Mouse (Mus musculus): ENCODE measurements around the gene Irgm1.
A peak's percentile ranks its signal among the peaks of the same experiment; 100 is the strongest.
"Not testable (repeated sequence)": the region's sequence is repeated elsewhere in the genome, so short reads cannot be mapped to it uniquely, and the experiment has no call there.

The Irgm1 gene

DNA sequence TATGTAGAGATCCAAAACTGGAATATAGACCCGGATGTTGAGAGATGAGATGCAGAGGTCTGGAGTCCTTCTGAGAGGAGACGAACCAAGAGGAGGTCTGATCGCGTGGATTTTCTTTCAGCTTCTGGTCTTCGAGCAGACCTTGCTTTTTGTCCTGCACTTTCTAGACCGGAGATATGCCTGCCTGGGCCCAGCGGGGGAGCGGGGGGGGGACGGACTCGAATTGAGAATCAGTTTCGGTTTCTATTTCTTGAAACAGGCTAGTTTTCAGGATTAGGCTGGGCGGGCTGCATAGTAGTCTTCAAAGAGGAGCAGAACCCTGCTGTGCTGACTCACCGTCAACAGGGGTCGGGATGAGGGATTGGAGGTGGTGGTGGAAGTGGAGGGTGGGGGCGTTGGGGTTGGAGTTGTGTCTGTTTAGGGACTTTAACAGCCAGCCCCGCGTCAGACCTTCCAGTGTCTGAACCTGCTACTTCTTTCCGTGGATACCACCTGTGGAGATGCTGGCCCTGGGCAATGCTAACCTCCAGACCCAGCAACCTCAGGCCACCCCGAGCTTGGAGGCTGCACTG, at the start of gene Irgm1:
TSS of gene Irgm1 (minus strand) at position 483 of the 572 bp plus-strand sequence.
- DNase-seq, result peak; percentile 67 to 81

DNA sequence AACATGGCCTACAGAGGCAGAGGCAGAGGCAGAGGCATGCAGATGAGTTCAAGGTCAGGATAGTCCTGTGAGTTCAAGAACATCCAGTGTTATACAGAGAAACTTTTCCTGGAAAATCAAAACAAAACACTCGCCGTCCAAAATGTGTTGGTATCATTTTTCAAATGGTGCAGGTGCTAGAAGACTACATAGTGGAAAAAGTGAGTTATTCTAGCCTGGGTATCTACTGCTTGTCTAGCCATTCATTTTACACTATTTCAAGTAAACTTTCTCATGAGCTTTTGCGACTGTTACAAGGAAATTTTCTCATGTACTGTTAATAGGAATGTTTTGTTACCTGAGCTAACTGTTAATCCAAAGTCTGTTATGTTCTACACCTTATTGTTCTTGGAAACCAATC, 46.9 kb upstream of the Irgm1 start:
- DNase-seq, result no peak

DNA sequence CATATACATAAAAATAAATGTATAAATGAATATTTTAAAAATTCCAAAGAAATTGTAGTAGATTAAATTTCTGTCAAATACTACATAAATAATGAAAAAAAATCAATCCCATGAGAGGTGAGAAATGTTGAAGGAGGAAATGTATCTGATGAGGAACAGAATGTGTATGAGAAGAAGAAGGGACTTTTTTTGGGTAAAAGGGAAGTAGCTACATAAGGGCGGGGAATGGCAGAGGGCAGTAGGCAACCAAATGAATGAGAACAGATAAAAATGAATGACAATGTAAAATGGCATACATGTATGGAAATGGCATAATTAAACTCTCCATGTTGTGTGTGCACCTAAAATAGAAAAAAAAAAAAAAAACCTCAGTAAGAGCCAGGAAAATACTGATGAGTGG, 42.1 kb upstream of the Irgm1 start:
- DNase-seq, result no peak

DNA sequence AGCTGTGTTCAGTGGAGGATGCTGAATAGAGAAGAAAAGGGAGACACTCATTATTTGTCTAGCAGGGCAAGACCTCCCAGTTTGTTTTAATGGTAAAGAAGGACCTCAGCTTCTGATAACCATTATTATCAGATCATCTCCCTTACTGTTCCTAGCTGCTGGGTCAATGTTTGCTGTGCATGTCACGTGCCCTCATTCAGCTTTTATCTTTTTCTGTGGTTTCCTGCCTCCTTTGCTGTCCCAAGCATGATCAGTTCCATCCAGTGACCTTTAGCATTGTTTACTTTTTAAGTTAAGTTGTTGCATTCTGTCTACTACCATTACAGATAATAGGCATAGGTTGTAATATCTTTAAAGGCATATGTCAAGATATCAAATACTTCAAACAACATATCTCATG, 37.0 kb upstream of the Irgm1 start:
- no peak for DNase-seq

DNA sequence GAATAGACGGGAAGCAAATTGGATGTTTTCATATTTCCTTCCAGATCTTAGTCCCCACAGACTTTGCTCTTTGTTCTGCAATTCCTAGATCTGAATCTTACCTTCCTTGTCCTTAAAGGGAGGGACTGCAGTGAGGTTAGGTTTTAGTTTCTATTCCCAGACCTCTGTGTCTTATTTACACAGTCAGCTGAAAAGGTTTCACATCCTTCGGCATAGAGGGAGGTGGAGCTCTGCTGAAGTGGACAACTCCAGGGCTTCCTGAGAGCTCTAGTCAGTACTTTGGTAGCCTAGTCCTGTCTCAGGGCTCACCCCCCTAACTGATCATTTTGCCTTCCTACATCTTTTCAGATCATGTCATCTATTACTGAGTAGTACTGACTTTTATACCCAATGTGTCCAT, 30.5 kb upstream of the Irgm1 start, which contains the start of gene Gm5431:
TSS of gene Gm5431 (minus strand) at position 194 of the 400 bp plus-strand sequence.
- DNase-seq, result no peak

DNA sequence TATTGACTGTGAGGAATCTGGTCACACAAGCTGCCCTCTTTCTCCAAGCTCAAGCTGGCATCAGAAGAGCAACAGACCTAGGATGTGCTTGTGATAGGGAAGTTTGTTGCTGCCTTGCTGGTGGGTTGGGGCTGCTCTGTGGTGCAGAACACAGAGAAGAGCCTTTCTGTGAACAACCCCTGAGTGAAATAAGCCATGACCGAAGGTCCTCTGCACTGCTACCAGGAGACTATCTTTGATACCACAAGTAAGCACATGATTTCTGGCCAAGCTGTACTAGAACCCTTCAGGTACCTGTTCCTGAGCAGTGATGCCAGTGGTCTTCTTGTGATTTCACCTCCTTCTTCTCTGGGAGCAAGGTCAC, 30.1 kb upstream of the Irgm1 start:
- not testable (repeated sequence) for DNase-seq

DNA sequence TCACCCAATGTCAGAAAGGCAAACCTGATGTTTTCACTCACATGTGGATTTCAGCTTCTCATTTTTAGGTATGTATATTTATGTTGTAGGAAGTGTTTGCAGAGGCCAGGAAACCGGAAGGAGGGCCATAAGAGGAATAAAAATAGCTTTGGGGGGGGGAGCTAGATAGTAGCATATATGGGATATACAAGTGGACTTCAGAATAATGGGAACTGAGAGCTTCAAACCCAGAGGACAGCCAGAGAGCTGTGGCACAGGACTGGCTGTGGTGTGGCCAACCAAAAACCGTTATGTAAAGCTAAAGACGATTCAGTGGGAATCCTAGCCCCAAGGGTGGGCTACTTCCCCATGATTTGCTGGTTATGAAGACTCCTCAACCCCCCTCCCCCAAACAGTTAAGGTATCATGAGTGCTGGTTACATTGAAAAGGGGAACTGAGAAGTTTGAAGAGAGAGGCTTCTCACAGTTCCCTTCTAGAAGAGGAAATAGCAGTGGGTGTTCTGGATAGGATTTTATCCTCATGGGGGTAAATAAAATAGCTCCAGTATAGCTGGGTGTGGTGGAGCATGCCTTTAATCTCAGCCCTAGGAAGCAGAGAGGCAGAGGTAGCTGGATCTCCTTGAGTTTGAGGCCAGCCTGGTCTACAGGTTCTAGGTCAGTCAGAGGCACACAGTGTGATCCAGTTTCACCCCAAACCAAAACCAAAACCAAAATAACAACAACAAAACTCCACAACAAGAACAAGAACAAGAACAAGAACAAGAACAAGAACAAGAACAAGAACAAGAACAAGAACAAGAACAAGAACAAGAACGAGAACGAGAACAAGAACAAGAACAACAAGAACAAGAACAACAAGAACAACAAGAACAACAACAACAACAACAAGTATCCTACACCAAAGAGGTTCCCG, 29.4 kb upstream of the Irgm1 start:
- DNase-seq, result not testable (repeated sequence)

DNA sequence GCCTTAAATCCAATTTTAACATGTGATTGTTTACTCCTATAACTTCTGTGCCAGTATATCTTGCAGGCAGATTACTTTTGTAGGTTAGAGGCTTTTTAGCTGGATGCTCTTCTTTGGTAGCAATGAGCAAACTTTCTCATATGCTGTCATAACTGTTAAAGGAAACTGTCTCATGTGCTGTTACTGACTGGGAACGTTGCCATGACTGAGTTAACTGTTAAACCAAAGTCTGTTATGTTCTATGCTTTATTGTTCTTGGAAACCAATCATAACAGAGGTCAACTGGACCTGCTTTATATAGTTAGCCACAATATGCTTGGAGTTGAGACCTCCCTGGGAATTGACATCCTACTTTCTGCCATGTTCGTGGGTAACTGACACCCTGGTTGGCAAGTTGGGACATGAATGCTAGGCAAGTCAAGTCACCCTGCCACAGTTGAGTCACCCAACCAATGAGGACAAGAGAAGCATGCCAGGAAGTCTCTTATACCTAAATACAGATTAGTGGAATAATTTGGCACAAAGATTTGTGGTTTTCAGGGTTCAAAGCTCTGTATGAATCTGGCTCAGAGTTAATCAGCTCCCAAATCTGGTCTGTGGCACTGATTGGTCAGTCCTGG, 27.4 kb upstream of the Irgm1 start:
- peak in 1 of 2 experiments; percentile 68 for DNase-seq

DNA sequence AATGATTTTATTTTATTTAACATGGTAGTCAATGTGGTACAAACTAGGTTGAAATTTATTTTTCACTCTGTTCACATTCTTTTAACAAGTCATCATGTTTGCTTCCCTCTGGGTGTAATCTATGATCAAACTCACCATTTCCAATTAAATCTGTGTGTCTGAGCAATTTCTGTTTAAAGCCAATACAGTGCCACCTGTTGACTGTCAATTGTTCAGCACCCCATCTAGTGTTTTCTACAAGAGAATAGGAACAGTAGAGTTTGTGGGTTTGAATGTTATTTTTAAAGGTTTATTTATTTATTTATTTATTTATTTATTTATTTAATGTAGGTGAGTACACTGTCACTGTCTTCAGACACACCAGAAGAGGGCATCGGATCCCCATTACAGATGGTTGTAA, 5.2 kb upstream of the Irgm1 start:
- DNase-seq, result no peak

DNA sequence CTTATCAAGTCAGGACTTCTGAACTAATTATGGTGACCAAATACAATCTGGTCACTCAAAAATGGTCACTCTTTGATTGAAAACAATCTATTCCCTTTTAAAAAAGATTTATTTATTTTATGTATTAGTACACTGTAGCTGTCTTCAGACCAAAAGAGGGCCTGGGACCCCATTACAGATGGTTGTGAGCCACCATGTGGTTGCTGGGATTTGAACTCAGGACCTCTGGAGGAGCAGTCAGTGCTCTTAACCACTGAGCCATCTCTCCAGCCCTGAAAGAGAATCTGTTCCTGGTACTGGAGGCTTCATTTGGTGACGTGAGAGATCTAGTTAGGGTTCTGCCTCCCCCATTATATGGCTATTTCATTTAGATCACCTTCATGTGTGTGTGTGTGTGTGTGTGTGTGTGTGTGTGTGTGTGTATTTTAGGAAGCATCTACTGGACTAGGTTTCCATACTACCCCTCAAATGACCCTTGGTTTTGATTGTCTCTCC, 3.9 kb upstream of the Irgm1 start:
- DNase-seq, result not testable (repeated sequence)

DNA sequence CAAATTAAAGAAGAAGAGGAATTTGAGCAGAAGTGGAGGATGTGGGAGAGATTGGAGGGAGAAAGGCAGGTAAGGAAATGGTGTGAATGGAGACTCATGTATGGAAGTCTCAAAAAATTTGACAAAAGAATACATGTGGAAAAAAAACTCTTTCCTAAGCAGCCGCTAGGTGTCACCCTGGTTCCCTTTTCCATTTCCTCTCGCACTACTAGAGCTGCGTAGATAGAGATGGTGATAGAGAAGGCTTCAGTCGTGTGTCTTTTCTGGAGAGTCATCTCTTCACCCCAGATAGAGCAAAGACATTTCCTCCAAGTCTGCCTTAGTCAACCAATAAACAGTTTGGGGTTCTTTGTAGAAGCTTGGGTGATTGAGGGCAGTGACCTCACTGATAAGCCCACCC, 3.0 kb upstream of the Irgm1 start:
- DNase-seq, result peak in 1 of 2 experiments; percentile 65

DNA sequence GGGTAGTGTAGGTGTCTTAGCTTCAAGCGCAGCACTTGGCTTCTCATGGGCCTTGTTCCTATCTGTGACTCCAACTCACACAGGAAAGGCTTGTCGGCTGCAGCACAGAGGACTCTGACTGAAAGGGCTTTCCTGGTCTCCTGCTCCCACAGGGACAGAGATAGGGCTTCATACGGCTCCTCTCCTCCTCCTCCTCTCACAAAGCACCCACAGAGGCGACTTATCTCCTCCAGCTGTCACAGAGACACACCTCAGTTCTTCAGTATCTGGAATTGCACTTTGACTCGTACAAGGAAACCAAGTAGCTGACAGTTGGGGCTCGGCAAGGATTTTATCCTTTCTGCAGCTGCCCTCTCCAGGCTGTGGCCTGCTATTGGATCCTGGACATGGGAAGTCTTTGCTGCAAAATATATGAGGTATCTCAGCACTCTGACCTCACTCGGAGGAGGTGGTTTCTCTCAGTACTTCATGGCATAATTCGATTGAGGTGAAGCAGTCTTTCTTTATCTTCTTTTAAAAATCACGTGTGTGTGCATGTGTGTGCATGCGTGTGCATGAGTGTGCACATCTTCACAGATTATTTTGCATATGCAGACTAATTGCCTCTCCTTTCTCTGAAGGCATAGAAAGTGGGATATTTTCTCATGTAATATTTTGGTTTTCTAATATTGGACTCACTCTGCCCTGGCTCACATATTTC, 2.3 kb upstream of the Irgm1 start:
- no peak for DNase-seq

DNA sequence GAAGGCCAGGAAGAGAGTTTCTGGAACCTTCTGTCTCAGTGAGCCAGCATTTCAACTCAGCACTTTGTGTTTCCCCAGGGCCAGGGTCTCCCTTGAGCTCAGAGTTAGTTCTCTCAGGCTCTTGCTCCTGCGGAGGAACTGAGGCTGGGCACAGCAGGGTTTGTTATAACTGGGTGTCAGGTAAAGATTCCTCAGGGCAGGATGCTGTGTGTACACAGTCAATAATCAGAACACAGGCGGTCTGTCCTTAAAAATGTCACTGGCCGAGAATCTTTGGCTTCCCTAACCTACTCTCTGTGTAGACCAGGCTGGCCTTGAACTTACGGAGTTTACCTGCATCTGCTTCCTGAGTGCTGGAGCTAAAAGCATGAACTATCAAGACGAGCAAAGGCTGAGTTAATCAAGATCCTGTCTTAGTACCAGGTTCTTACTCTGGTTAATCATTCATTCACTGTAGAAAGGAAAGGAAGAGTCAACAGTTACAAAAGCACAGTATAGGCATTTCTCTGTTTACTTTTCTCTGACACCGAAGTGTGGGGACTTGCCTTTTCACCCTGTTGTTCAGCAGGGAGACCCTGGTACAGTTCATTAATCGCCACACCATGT, 1.3 kb upstream of the Irgm1 start:
- DNase-seq, result no peak

DNA sequence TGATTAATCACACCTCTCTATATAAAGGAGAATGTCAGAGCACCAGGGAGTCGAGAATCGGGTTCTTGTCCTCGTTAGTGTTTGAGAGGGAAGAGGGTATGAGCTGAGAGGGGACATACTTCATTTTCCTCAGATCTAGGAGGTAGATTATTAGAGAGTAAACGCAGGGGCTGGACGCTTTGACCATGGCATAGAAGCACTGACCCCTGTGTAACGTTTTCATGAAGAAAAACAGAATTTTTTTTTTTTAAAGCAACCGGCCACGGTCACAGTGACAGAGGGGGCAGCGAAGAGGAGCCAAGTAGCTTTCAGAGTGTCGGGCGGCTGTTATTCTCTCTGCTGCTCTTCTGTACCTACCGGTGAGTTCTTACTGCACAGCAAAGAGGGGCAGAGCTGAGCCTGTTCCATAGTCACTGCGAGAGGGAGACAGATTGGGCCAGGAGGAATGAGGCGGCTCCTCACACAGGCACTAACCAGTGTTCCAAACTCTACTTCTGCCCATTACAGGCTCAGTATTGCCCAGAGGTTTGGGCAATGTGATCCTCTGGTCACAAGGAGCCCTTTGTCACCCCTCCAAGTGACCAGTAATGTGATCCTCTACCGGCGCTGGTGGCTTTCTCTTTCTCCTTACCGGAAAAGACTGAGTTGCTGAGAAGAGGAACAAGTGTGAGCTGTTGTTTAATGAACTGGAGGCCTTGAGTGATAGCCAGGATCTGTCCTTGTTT, 496 bp upstream of the Irgm1 start:
- peak in 1 of 2 experiments; percentile 38 for DNase-seq

DNA sequence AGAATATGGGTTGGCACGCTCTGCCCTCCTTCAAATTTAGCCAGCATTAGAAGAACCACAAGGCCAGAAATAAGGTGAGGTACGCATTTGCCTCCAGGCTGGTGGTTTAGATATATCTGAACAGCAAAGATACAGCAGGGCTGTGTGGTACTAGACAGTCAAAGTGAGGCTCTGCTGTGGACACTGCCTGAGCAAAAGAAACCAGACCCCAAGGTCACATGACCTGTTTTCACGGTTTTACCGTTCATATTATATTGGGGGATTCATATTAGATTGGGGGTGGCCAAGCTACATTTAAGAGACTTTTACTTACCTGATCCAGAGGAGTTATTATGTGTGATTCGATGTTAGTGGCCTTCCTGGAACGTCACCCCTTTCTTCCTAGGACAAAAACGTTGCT, 702 bp downstream of the Irgm1 start:
- no peak for DNase-seq

DNA sequence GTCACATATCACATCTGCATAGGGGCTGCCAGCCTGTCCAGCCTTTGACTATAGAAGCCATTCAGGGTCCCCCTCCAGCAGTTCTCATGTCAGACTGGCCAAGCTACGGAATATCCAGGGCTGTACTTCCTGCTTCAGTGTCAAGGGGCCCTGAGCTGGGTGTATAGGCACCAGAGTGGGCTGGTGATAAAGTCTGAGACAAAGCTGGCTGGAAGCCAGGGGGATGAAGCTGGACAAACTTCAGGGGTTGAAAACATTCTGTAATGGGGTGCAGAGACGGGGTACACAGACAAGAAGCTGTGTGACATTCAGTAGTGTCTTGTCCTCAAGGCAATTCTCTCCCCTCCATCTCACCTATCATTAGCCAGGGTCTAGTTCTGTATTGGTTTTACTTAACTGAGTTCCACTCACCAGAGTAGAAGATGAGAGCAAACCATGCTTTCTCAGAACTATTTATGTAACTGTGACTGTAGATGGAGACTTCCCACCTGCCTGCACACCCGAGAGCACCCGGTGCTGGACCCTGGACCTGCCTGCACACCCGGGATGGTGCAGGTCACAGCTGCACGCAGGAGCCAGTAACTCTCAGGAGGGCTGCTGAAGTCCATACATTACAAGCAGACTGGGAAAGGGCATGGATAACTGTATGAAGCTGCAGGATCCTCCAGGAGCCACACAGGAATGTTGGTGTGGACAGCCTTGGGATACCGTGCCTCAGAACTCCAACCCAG, 1.9 kb downstream of the Irgm1 start:
- peak in 1 of 2 experiments; percentile 38 for DNase-seq

DNA sequence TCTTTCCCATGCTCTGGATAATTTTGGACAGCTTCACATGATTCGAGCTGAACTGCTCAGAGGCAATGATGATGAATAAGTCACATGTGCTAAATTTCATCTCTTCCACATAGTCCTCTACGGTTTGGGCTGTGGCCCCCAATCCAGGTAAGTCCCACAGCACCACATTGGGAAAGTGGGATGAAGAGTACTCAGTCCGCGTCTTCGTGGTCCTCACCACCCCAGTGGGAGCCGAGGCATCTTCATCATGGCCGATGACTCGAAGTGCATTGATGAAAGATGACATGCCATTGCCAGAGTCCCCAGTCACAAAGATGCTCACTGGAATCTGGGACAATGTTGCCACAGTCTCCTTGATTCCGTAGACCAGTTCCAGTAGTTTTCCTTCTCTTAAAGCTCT, 5.0 kb downstream of the Irgm1 start:
- DNase-seq, result no peak

DNA sequence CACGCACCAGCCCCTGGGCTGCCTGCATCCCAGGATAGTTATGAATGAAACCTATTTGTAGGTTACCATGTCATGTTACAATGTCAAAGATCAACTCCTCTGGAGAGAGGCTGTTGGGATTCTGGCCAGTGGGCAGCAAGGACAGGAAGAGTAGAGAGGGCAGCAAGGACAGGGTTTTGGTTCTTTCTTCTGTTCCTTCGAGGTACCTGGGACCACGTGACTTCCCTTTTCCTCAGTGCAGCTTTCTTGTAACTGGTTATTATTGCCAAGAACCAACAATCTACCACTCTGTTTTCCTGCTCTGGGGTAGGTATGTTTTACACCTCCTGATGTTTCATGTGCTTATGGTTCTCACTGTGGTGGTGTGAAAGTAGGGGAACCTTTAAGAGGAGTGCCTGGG, 7.7 kb downstream of the Irgm1 start:
- DNase-seq, result no peak

DNA sequence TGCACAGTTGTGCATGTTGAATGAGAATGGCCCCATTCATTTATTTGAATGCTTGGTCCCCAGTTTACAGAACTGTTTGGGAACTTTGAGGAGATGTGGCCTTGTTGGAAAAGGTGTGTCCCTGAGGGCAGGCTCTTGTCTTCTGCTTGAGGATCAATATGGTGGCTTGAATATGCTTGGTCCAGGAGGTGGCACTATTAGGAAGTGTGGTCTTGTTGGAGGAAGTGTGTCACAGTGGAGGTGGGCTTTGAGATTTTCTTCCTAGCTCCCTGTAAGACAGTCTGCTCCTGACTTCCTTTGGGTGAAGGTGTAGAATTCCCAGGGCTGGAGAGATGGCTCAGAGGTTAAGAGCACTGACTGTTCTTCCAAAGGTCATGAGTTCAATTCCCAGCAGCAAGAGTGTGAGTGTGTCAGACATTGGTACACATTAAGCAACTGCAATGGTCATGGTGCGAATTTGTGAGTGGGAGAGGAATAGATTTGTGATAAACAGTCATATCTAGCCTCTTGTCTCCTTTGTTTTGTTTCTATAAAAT, 8.6 kb downstream of the Irgm1 start:
- no peak for DNase-seq

DNA sequence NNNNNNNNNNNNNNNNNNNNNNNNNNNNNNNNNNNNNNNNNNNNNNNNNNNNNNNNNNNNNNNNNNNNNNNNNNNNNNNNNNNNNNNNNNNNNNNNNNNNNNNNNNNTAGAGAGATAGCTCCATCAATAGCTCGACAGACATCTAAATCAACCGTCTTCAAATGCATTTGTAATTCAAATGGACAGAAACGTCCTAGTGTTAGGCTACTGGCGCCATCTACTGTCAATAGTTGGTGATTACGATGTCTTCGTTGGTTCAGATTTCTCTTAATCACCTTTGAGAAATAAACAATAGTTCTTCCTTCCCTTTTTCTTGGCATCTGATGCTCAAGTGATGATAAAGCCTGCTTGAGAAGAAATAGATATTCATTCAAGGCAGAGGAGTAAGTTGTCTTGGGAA, 12.5 kb downstream of the Irgm1 start:
- peak in 1 of 2 experiments; percentile 75 for DNase-seq
